Mouse (Mus musculus): Measurements from ENCODE around the gene Vmn1r43.
"Not testable (repeated sequence)": the region's sequence is repeated elsewhere in the genome, so short reads cannot be mapped to it uniquely, and the experiment has no call there.

Vmn1r43 gene

GRCm38 (mm10) chr6:89876313-89876712 is at the start of gene Vmn1r43, which contains the start of gene Vmn1r42:
Vmn1r43 (minus strand) TSS chr6:89876413.
Vmn1r42 (minus strand) TSS chr6:89876413.
- not testable (repeated sequence) for DNase-seq (ENCODE audit: low spot score in 2 of 2)

GRCm38 (mm10) chr6:89883812-89884211 is 7.6 kb upstream of the Vmn1r43 start:
- DNase-seq (ENCODE audit: low spot score in 2 of 2): no peak

GRCm38 (mm10) chr6:89883360-89883759 is 7.1 kb upstream of the Vmn1r43 start, which contains the start of gene Vmn1r44:
Vmn1r44 (plus strand) TSS chr6:89883660.
- DNase-seq (ENCODE audit: low spot score in 2 of 2): no peak

GRCm38 (mm10) chr6:89880867-89881266 is 4.7 kb upstream of the Vmn1r43 start:
- no peak for DNase-seq (ENCODE audit: low spot score in 2 of 2)

- no peak for DNase-seq (ENCODE audit: low spot score in 2 of 2)
Observed at GRCm38 (mm10) chr6:89876963-89877362, 750 bp upstream of the Vmn1r43 start.

GRCm38 (mm10) chr6:89867976-89868375 is 8.2 kb downstream of the Vmn1r43 start:
- no peak for DNase-seq (ENCODE audit: low spot score in 2 of 2)

GRCm38 (mm10) chr6:89867276-89867675 is 8.9 kb downstream of the Vmn1r43 start:
- DNase-seq (ENCODE audit: low spot score in 2 of 2): no peak

GRCm38 (mm10) chr6:89863792-89864191 is 12.4 kb downstream of the Vmn1r43 start:
- no peak for DNase-seq (ENCODE audit: low spot score in 2 of 2)

- DNase-seq (ENCODE audit: low spot score in 2 of 2): no peak
Observed at GRCm38 (mm10) chr6:89859839-89860238, 16.4 kb downstream of the Vmn1r43 start.

- no peak for DNase-seq (ENCODE audit: low spot score in 2 of 2)
Observed at GRCm38 (mm10) chr6:89857552-89857951, 18.7 kb downstream of the Vmn1r43 start.

Measured in thymus, postnatal 10 days (tissue).